Mouse (Mus musculus) liver, embryonic 14.5 days (tissue): ENCODE measurements around the gene Prtg. TPM values are rescaled to one million over a fixed set of nuclear protein-coding genes. Genes with fewer than 3 reads are reported as not detected.

Experiments used
- ATAC-seq: fragments of 200-750 bp; cut with Nextera tagmentation; 2 replicates; pipeline ENCODE4 v1.8.0; 2017; ENCODE audit warnings: moderate number of reproducible peaks, mild to moderate bottlenecking, moderate library complexity; ENCODE audit not compliant: insufficient read depth
- DNase-seq, 3 experiments: peaks; one replicate each; pipeline ENCODE4 v3.0.0-alpha.2; 2012 to 2013; ENCODE audit warnings: low read depth in 3 of 3, low spot score in 3 of 3
- H3K27ac ChIP-seq: fragments of 300-500 bp; sonication (generic); 2 replicates; pipeline ENCODE4 v1.5.1; 2014; ENCODE audit warnings: moderate library complexity, mild to moderate bottlenecking, control low read depth, inconsistent platforms
- H3K27me3 ChIP-seq: fragments of 300-500 bp; sonication (generic); 2 replicates; pipeline ENCODE4 v1.6.1; 2014; ENCODE audit warnings: mild to moderate bottlenecking, low read length, moderate library complexity; ENCODE audit not compliant: control insufficient read depth, insufficient read depth
- H3K36me3 ChIP-seq: fragments of 300-500 bp; sonication (generic); replicated peaks from 2 replicates; pipeline ENCODE4 v1.6.1; 2014; ENCODE audit warnings: low read depth; ENCODE audit not compliant: control insufficient read depth, insufficient read depth
- H3K4me1 ChIP-seq, 2 experiments: fragments of 200-500 bp in 1 of 2; fragments of 300-500 bp in 1 of 2; sonication (generic) in 1 of 2; replicated peaks; 2 replicates each; pipeline ENCODE4 v1.6.1; 2012 to 2014; ENCODE audit warnings: antibody characterized with exemption in 1 of 2, inconsistent platforms in 1 of 2, low read length in 1 of 2; ENCODE audit not compliant: control insufficient read depth in 2 of 2, insufficient read depth in 2 of 2
- H3K4me2 ChIP-seq: fragments of 300-500 bp; sonication (generic); 2 replicates; pipeline ENCODE4 v1.6.1; 2014; ENCODE audit warnings: low read depth, mild to moderate bottlenecking, control low read depth, moderate library complexity
- H3K4me3 ChIP-seq, 2 experiments: fragments of 200-500 bp in 1 of 2; fragments of 300-500 bp in 1 of 2; sonication (generic) in 1 of 2; 2 replicates each; pipeline ENCODE4 v1.5.1; 2012 to 2014; ENCODE audit warnings: low read depth in 2 of 2, low read length in 2 of 2, mild to moderate bottlenecking in 2 of 2, control low read depth in 1 of 2, inconsistent platforms in 1 of 2, moderate library complexity in 1 of 2; ENCODE audit not compliant: insufficient read depth in 1 of 2
- H3K9ac ChIP-seq: fragments of 300-500 bp; sonication (generic); replicated peaks from 2 replicates; pipeline ENCODE4 v1.6.1; 2014; ENCODE audit warnings: mild to moderate bottlenecking, control low read depth, moderate library complexity
- H3K9me3 ChIP-seq: fragments of 300-500 bp; sonication (generic); 2 replicates; pipeline ENCODE4 v1.6.1; 2016; ENCODE audit warnings: low read length, mixed read lengths; ENCODE audit not compliant: control insufficient read depth
- CTCF ChIP-seq: IDR thresholded peaks from 2 replicates; pipeline ENCODE4 v1.5.1; 2016; ENCODE audit warnings: antibody characterized with exemption, low read depth, control low read depth
- EP300 ChIP-seq: IDR thresholded peaks from 2 replicates; pipeline ENCODE4 v1.6.1; 2016; ENCODE audit warnings: antibody characterized with exemption, low read depth
- WGBS: fragments of 180-500 bp; shearing (Covaris S2); extraction: QIAGEN DNeasy Blood & Tissue Kit; methylation state at CpG from one replicate; pipeline ENCODE4 v1.1.7; 2014; ENCODE audit not compliant: insufficient replicate concordance; 5-methylcytosine and 5-hydroxymethylcytosine counted together
- polyA plus RNA-seq, 2 experiments: library from polyadenylated mRNA; depleted of rRNA in 1 of 2; stranded (reverse) in 1 of 2; unstranded in 1 of 2; fragments of >200 nt; fragmentation: Nextera tagmentation in 1 of 2; extraction: Ambion mirVana in 1 of 2; gene quantifications; 2 replicates each; pipeline versions ENCODE4 v1.2.1 to v1.2.3; 2012 to 2014

Gene Prtg
- polyA plus RNA-seq, 2 experiments, result 0.03 TPM

DNA sequence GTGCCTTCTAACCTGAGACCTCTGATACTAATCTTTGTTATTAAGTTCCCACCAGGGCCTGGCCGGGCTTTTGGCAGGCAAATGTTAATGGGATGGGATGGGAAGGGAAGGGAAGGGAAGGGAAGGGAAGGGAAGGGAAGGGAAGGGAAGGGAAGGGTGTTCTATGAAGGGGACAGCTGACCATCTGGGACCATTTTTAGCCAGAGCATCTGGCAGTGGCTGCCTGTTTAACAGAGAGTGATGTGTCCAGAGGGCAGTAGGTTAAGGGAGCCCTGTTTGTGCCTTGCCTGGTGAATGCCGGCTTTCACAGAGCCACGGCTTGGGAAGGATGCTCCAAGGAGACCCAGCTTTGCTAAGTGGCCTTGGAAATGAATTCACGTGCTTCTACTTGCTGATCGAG is 57.1 kb downstream of the Prtg start:
- ATAC-seq (no peak), DNase-seq (no peak)
- Histone ChIP-seq H3K9me3 (no peaks in the 10 kb centered on the region), H3K9ac (no peak overlapping the region), H3K4me1 (no peaks in the 10 kb centered on the region), H3K27me3 (no peaks in the 10 kb centered on the region), H3K4me3 (no peak overlapping the region), H3K36me3 (no peaks in the 10 kb centered on the region), H3K27ac (no peak overlapping the region), H3K4me2 (no peak overlapping the region)
- TF ChIP-seq EP300 (no peak), CTCF (no peak)
- 62% methylated on average over 5 of the region's 5 CpGs for WGBS

DNA sequence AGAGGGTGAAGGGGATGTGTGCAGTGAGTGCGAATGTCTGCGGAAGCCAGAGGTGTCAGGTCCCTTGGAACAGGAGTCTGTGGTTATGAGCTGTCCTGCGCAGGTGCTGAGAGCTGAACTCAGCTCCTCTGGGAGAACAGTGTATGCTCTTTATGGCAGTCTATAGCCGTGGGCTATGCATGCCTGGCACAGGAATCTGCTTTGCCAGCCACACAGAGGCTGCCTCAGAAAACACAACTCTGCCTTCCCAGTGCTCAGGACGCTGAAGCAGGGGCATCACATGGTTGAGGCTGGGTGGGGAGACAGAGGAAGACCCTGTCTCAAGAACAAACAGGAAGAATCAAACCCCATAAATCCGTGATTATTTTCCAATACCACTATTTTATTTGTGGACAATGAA is 60.8 kb downstream of the Prtg start:
- TF ChIP-seq EP300 (no peak), CTCF (no peak)
- H3K4me2 ChIP-seq, result no peak overlapping the region
- H3K27ac ChIP-seq, result no peak overlapping the region
- no peak for ATAC-seq
- DNase-seq, result no peak
- no peaks in the 10 kb centered on the region; the same call in 1 of the 2 replicates for H3K27me3 ChIP-seq
- H3K4me3 ChIP-seq, result no peak overlapping the region
- no peaks in the 10 kb centered on the region for H3K9me3 ChIP-seq
- no peak overlapping the region for H3K9ac ChIP-seq
- WGBS, result 64% methylated on average over 6 of the region's 6 CpGs
- no peaks in the 10 kb centered on the region for H3K36me3 ChIP-seq
- no peaks in the 10 kb centered on the region; a peak in 1 of 4 replicates for H3K4me1 ChIP-seq

DNA sequence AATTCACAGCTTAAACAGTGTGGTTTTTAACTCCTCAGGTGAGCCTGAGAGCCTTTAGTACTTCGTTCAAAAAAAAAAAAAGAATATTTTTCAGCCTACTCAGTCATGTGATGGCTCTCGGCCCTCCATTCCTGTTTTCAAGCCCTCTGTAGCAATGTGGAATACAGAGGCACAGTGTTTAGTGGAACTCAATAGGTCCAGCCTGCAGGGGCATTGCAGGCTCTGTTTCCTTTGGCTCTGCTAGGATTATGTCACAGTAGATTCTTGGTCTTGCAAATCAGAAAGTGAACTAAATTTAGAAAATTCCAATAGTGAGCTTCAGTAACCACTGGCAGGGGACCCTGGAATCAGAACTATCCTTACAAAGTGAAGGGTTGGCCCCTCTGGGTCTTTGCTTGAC is 62.1 kb downstream of the Prtg start:
- no peak for TF ChIP-seq CTCF
- no peak for TF ChIP-seq EP300
- Histone ChIP-seq H3K4me2 (no peak overlapping the region), H3K27me3 (no peaks in the 10 kb centered on the region; the same call in 1 of the 2 replicates), H3K36me3 (no peaks in the 10 kb centered on the region), H3K27ac (no peak overlapping the region), H3K9ac (no peak overlapping the region), H3K4me3 (no peak overlapping the region), H3K9me3 (no peaks in the 10 kb centered on the region), H3K4me1 (no peaks in the 10 kb centered on the region; a peak in 1 of 4 replicates)
- 51% methylated on average over 2 of the region's 2 CpGs for WGBS
- DNase-seq (no peak), ATAC-seq (no peak)

DNA sequence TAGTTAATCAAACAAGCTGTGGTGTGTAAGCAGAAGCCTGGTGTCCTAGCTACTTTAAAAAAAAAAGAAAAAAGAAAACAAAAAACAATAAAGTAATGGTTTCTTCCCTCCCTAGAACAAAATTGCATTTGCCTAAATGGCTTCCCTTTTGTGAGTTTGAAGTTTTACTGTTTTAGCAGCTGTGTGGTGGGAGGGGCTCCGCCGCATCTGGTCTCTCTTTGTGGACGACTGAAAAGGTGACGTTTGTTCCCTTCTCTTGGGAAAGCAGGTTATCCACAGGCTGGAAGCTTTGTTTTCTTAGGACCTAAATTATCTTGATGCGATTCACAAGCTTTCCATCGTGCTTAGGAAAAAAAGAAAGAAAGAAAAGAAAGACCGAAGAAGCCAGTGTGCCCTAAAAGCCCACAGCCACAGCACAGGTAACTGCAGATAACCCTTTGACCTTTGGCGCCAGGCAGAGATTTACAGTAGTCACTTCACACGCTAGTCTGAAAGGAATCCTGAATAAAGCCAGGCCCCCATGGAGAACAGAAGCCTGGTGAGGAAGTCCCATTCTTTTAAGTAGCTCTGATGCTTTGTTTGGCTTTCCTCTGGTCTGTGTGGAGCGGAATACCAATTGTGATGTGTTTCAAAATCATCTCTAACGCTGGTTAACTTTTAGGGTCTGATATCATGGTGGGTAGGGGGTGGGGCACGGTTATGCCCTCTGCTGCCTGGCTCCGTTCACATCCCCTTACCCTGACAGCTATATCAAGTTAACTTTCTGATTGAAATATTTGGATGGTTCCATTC is 65.0 kb downstream of the Prtg start:
- WGBS, result 29% methylated on average over 13 of the region's 13 CpGs
- Histone ChIP-seq H3K4me2 (no peak overlapping the region; the same call in 1 of the 2 replicates), H3K9me3 (no peaks in the 10 kb centered on the region), H3K36me3 (no peaks in the 10 kb centered on the region), H3K4me3 (no peak overlapping the region), H3K4me1 (no peaks in the 10 kb centered on the region; a peak in 2 of 4 replicates), H3K27ac (no peak overlapping the region), H3K9ac (no peak overlapping the region), H3K27me3 (no peaks in the 10 kb centered on the region; the same call in 1 of the 2 replicates)
- DNase-seq, result no peak
- TF ChIP-seq CTCF (no peak), EP300 (no peak)
- no peak for ATAC-seq

DNA sequence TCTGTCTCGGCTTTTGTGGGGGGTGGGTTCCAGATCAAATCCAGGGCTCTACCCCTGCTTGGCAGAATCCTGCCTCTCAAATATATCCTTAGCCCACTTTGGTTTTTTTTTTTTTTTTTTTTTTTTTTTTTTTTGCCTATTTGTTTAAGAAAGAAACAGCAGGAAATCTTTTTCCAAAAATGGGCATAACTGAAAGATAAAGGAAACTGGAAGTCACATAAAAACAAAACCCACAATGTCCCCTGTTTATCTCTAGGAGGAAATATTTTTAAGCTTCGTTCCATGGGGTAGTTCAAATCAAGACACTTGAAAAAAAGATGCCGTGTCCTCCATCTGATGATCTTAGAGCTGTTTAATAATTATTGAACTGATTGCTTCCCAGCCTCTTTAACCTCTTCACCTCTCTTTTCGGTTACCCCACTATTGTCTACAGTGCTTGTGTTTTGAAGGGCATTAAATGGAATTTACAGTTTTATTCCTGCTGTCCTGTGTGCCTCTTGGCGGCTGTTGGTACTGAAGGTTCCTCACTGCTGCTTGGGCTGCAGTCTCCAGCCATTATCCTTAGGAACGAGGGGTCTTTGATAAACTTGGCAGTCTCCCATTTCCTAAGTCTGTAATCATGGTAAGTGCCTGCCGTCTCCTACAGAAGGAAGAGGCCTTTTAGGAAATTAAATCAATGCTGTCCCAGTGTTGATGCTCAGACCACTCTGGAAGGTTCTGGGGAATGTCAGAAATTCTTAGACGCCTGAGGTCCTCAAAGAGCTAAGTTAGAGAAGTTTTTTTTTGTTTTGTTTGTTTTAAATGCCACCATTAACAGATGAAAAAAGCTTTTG is 65.8 kb downstream of the Prtg start:
- H3K4me3 ChIP-seq, result no peak overlapping the region
- DNase-seq (no peak), ATAC-seq (no peak)
- H3K4me1 ChIP-seq, result no peaks in the 10 kb centered on the region; a peak in 2 of 4 replicates
- H3K9ac ChIP-seq, result no peak overlapping the region
- no peaks in the 10 kb centered on the region for H3K36me3 ChIP-seq
- H3K4me2 ChIP-seq, result no peak overlapping the region
- H3K27me3 ChIP-seq, result no peaks in the 10 kb centered on the region; the same call in 1 of the 2 replicates
- TF ChIP-seq CTCF, result no peak
- no peak for TF ChIP-seq EP300
- H3K27ac ChIP-seq, result no peak overlapping the region
- 39% methylated on average over 8 of the region's 8 CpGs for WGBS
- no peaks in the 10 kb centered on the region for H3K9me3 ChIP-seq
